Mouse (Mus musculus) olfactory bulb, adult 2 months (tissue): ENCODE measurements around the gene Taar4. TPM values are rescaled to one million over a fixed set of nuclear protein-coding genes. Genes with fewer than 3 reads are reported as not detected.

ENCODE experiments used
- H3K27ac ChIP-seq: fragments of 200-500 bp; 2 replicates; pipeline ENCODE4 v1.5.1; 2012; ENCODE audit warnings: low read depth, low read length; ENCODE audit not compliant: insufficient read depth
- H3K4me1 ChIP-seq: fragments of 200-500 bp; 2 replicates; pipeline ENCODE4 v1.6.1; 2012; ENCODE audit warnings: low read length; ENCODE audit not compliant: control insufficient read depth, insufficient read depth
- H3K4me3 ChIP-seq: fragments of 200-500 bp; 2 replicates; pipeline ENCODE4 v1.5.1; 2012; ENCODE audit warnings: mild to moderate bottlenecking, low read depth, low read length, moderate library complexity; ENCODE audit not compliant: insufficient read depth
- CTCF ChIP-seq: fragments of 200-500 bp; IDR thresholded peaks from 2 replicates; pipeline ENCODE4 v1.5.1; 2012; ENCODE audit warnings: low read depth, mild to moderate bottlenecking, low read length, moderate library complexity; ENCODE audit not compliant: insufficient read depth
- POLR2A ChIP-seq: fragments of 200-500 bp; IDR thresholded peaks from 2 replicates; pipeline ENCODE4 v1.6.1; 2012; ENCODE audit warnings: mild to moderate bottlenecking, low read depth, low read length, moderate library complexity; ENCODE audit not compliant: insufficient read depth
- WGBS: fragments of 180-500 bp; shearing (Covaris S2); methylation state at CpG from one replicate; pipeline ENCODE4 v1.1.7; 2018; 5-methylcytosine and 5-hydroxymethylcytosine counted together
- polyA plus RNA-seq: library from polyadenylated mRNA; stranded (reverse); fragments of >200 nt; gene quantifications from 2 replicates; pipeline ENCODE4 v1.2.4, GENCODE M21; 2012; ENCODE audit warnings: low replicate concordance; ENCODE audit not compliant: missing spikeins, insufficient read depth, insufficient read length

Taar4 gene
- polyA plus RNA-seq, 1 experiment: not detected

GRCm38 (mm10) chr10:23959071-23959470 is 1.2 kb upstream of the Taar4 start:
- no peak for TF ChIP-seq POLR2A
- no peaks in the 10 kb centered on the region for H3K4me1 ChIP-seq
- WGBS: 52% methylated on average over 3 of the region's 3 CpGs
- no peak overlapping the region for H3K4me3 ChIP-seq
- no peak overlapping the region for H3K27ac ChIP-seq

DNA sequence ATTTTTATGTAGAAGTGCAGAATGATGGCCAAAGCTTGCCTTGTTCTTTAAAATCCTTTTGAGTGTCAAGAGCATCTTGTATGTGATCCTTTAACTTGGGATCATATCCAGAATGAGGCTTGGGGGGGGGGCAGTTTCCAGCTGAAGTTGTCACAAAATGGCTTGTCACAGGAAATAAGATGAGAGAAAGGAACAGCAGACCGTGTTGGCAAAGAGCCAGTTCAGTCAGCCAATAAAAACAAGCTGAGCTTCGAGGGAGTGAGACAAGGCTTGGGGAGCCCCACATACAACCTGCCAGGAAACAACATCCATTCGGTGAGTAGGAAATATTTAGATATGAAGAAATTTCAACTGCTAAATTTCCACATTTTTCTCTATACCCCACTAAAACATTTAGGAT is 3.1 kb downstream of the Taar4 start:
- 52% methylated on average over 3 of the region's 3 CpGs for WGBS
- Histone ChIP-seq H3K27ac (no peak overlapping the region), H3K4me1 (no peaks in the 10 kb centered on the region), H3K4me3 (no peak overlapping the region)
- TF ChIP-seq CTCF: no peak
- TF ChIP-seq POLR2A: no peak

DNA sequence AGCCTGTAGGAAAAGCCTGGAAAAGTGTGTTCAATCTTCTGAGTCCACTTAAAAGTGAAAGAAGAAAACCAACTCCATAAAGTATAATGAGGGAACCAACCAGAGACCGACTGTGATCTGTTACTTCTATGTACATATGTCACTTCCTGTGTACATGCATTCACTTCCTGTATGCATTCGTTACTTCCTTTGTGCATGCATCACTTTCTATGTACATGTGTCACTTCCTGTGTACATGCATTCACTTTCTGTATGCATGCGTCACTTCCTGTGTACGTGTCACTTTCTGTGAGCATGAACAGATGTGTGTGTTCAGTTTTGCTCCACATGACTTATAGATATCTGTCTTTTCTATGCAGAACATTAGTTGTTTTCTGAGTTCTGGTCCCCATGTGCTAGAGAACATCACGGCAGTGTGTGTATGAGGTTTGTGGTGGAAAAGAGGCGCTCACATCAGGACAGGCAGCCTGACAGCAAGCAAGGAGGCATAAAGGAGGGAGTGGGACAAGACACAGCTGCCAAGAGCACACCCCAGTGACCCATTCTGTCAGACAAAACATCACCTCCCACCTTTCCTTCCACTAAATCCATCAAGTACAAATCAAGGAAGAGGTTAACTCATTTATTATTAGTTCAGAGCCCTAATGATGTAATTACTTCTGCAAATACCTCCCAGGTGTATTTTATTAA is 4.8 kb downstream of the Taar4 start:
- no peak overlapping the region for H3K27ac ChIP-seq
- no peak overlapping the region for H3K4me3 ChIP-seq
- WGBS: 94% methylated on average over 6 of the region's 6 CpGs
- TF ChIP-seq POLR2A (no peak), CTCF (no peak)
- no peaks in the 10 kb centered on the region for H3K4me1 ChIP-seq

- Histone ChIP-seq H3K4me1 (no peaks in the 10 kb centered on the region), H3K4me3 (no peak within 1 kb of the TSS), H3K27ac (no peak within 1 kb of the TSS)
- 94% methylated on average over 11 of the region's 11 CpGs for WGBS
- TF ChIP-seq CTCF: no peak
- no peak for TF ChIP-seq POLR2A
Observed at GRCm38 (mm10) chr10:23970656-23971165, 10.4 kb downstream of the Taar4 start, which contains the start of gene Taar5. Gene Taar5, plus strand, starts transcription at chr10:23970706.

GRCm38 (mm10) chr10:23971256-23971655 is 11.0 kb downstream of the Taar4 start:
- WGBS: 90% methylated on average over 5 of the region's 5 CpGs

GRCm38 (mm10) chr10:23977958-23978357 is 17.7 kb downstream of the Taar4 start:
- TF ChIP-seq POLR2A: no peak
- TF ChIP-seq CTCF: no peak
- Histone ChIP-seq H3K4me1 (no peaks in the 10 kb centered on the region), H3K27ac (no peak overlapping the region), H3K4me3 (no peak overlapping the region)
- 79% methylated on average over 4 of the region's 4 CpGs for WGBS

More at GRCm38 (mm10) chr10:23971256-23971655, 11.0 kb downstream of the Taar4 start:
- Histone ChIP-seq H3K4me1 (no peaks in the 10 kb centered on the region), H3K27ac (no peak overlapping the region), H3K4me3 (no peak overlapping the region)
- TF ChIP-seq POLR2A (no peak), CTCF (no peak)

GRCm38 (mm10) chr10:23978901-23979705 is 18.8 kb downstream of the Taar4 start:
- TF ChIP-seq POLR2A: no peak
- peak; percentile 56 for TF ChIP-seq CTCF
- no peak overlapping the region for H3K4me3 ChIP-seq
- no peaks in the 10 kb centered on the region for H3K4me1 ChIP-seq
- H3K27ac ChIP-seq: no peak overlapping the region
- 37% methylated on average over 16 of the region's 16 CpGs for WGBS

DNA sequence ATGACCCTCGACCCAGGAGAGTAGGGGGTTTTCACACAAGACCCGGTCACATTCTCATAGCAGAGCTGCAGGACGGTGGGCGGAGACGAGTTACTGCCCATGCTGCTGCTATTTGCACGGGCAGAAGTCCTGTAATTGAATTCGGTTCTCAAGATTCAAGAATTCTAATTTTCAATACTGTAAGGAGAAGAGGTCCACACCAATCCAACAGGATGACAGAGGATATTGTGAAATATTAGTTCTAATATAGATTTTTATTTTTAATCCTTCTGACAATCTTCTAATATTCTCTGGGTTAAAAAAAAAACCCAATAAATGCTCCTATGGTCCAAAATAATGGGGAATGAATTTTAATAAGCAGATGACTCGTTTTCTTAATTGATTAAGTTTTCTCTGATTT is 25.3 kb downstream of the Taar4 start, which contains the start of gene Taar6:
Taar6 (minus strand) TSS at position 101 of the 400 bp plus-strand sequence.
- no peak for TF ChIP-seq CTCF
- no peak for TF ChIP-seq POLR2A
- Histone ChIP-seq H3K4me3 (no peak within 1 kb of the TSS), H3K27ac (no peak within 1 kb of the TSS), H3K4me1 (no peaks in the 10 kb centered on the region)
- WGBS: 84% methylated on average over 8 of the region's 8 CpGs

GRCm38 (mm10) chr10:23986419-23986818 is 26.1 kb downstream of the Taar4 start:
- WGBS: 75% methylated on average over 5 of the region's 5 CpGs
- no peak for TF ChIP-seq POLR2A
- no peak for TF ChIP-seq CTCF
- H3K4me3 ChIP-seq: no peak overlapping the region
- no peaks in the 10 kb centered on the region for H3K4me1 ChIP-seq
- no peak overlapping the region for H3K27ac ChIP-seq
